Mouse (Mus musculus) kidney, postnatal 0 days (tissue): ENCODE measurements at regions not wholly inside any gene's neighbourhood (a gene's known extent, or its start where the extent isn't known, plus 50 kb on each side); places are given as distances from the start of the nearest gene placed in this dataset.
A peak's percentile ranks its signal among the peaks of the same experiment; 100 is the strongest.

ENCODE experiments used
- ATAC-seq: fragments of 200-750 bp; cut with Nextera tagmentation; replicated peaks from 2 replicates; pipeline ENCODE4 v1.8.0; 2017; ENCODE audit warnings: low read depth, moderate number of reproducible peaks, moderate TSS enrichment, moderate library complexity; ENCODE audit not compliant: low FRiP score
- DNase-seq: peaks from one replicate; pipeline ENCODE4 v3.0.0-alpha.2; 2016; ENCODE audit warnings: low spot score
- H3K27ac ChIP-seq: fragments of 300-500 bp; sonication (generic); 2 replicates; pipeline ENCODE4 v1.5.1; 2014; ENCODE audit warnings: mild to moderate bottlenecking
- H3K27me3 ChIP-seq: fragments of 300-500 bp; sonication (generic); 2 replicates; pipeline ENCODE4 v1.6.1; 2014; ENCODE audit warnings: low read length, mixed read lengths; ENCODE audit not compliant: insufficient read depth
- H3K36me3 ChIP-seq: fragments of 300-500 bp; sonication (generic); 2 replicates; pipeline ENCODE4 v1.6.1; 2014; ENCODE audit warnings: low read length, mixed read lengths; ENCODE audit not compliant: insufficient read depth
- H3K4me1 ChIP-seq: fragments of 300-500 bp; sonication (generic); replicated peaks from 2 replicates; pipeline ENCODE4 v1.6.1; 2014; ENCODE audit warnings: antibody characterized with exemption, low read length, mixed read lengths; ENCODE audit not compliant: insufficient read depth
- H3K4me2 ChIP-seq: fragments of 300-500 bp; sonication (generic); 2 replicates; pipeline ENCODE4 v1.6.1; 2014; ENCODE audit warnings: mild to moderate bottlenecking, low read length, moderate library complexity, mixed read lengths
- H3K4me3 ChIP-seq: fragments of 300-500 bp; sonication (generic); replicated peaks from 2 replicates; pipeline ENCODE4 v1.5.1; 2014; ENCODE audit warnings: low read depth, low read length
- H3K9ac ChIP-seq: fragments of 300-500 bp; sonication (generic); 2 replicates; pipeline ENCODE4 v1.6.1; 2014; ENCODE audit warnings: low read depth, low read length
- H3K9me3 ChIP-seq: fragments of 300-500 bp; sonication (generic); replicated peaks from 2 replicates; pipeline ENCODE4 v1.6.1; 2016; ENCODE audit warnings: low read length, inconsistent platforms, mixed read lengths
- CTCF ChIP-seq: IDR thresholded peaks from 2 replicates; pipeline ENCODE4 v1.5.1; 2016; ENCODE audit warnings: antibody characterized with exemption, low read depth, mild to moderate bottlenecking, moderate library complexity
- WGBS: fragments of 180-500 bp; shearing (Covaris S2); extraction: QIAGEN DNeasy Blood & Tissue Kit; methylation state at CpG from one replicate; pipeline ENCODE4 v1.1.7; 2014; 5-methylcytosine and 5-hydroxymethylcytosine counted together

- Histone ChIP-seq H3K27me3 (no peaks in the 10 kb centered on the region), H3K9me3 (no peaks in the 10 kb centered on the region), H3K4me1 (no peaks in the 10 kb centered on the region), H3K9ac (no peak overlapping the region), H3K4me2 (no peak overlapping the region), H3K4me3 (no peak overlapping the region), H3K36me3 (no peaks in the 10 kb centered on the region), H3K27ac (no peak overlapping the region)
- WGBS = 63% methylated on average over 3 of the region's 3 CpGs
- no peak for ATAC-seq
- DNase-seq = peak; percentile 25
- no peak for TF ChIP-seq CTCF
Observed at GRCm38 (mm10) chr1:27798993-27799392, 981.1 kb downstream of the Gm597 start.
